Mouse (Mus musculus) heart, postnatal 36 days (tissue): Measurements from ENCODE around the gene Hoxd3. TPM values are rescaled to one million over a fixed set of nuclear protein-coding genes. Genes with fewer than 3 reads are reported as not detected.

Source experiments
- DNase-seq, 2 experiments: peaks; one replicate each; pipeline ENCODE4 v3.0.0; 2021 to 2022
- intact Hi-C: fragments of 180-260 bp; cut with DNase I; formaldehyde crosslinking; loops from one replicate; pipeline ENCODE4 v1.15.1; 2025
- total RNA-seq, 2 experiments: library from RNA; stranded (reverse); gene quantifications; 2 replicates each; pipeline ENCODE4 v1.2.3; 2021

The Hoxd3 gene
- total RNA-seq, 2 experiments from 2014 or later = not detected

DNA sequence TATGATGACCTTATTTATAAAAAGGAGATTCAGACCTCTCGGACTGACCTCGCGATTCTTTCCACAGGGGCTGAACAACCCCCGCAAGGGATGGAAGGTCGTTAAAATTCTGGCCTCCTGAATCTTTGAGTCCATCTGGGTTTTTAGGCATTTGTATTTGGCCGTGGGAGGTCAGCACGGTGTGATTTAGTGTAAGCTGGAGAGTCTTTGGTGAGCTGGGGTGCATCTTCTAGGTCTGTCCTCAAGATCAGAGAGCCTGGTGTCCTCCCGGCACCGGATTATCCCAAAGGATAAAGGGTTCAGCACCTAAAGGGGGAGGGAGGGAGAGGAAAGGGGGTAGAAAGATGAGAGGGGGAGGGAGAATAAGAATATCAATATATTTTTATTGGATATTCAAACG lies 8.4 kb upstream of the Hoxd3 start:
- DNase-seq = no peak
- intact Hi-C loops = loop anchor here (2.0 to 10.0 kb wide), 5 partner anchors 259 to 1081 kb away; no protein-coding TSS in a partner anchor

DNA sequence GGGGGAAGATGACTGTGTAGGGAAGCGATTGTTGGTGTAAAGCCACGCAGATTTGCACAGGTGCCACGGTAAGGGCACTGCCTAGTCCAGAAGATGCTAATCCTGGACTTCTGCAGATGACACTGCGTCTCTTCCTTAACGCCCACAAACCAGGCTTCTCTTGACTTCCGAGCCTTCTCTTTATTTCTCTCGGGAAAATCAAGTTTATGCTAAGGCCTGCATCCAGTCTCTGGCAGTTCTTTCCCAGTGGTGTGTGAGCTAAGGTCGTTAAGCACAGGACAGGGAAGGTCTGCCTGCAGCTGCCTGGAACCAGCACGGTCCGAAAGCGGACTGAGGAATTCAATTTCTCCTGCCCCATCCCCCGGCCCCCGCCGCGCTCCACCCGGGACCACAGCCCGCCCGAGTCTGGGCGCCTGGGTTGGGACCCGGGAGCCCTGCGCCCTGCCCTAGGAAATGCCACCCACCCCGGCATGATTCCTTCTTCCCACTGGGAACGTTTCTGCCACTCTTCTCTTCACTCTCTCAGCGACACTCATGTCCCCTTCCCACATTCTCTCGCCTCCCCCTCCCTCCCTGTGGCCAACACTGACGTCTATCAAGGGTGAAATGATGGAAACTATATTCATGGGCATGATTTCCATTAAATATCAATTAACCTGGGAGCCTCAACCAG lies 7.9 kb upstream of the Hoxd3 start:
- DNase-seq = no peak
- intact Hi-C loops = loop anchor here (2.0 to 10.0 kb wide), 5 partner anchors 258 to 1081 kb away; no protein-coding TSS in a partner anchor

GRCm38 (mm10) chr2:74704393-74704998 lies 7.2 kb upstream of the Hoxd3 start, which contains the start of gene Hoxd8:
TSS of gene Hoxd8 (plus strand) at chr2:74704615.
- DNase-seq = no peak
- intact Hi-C loops = loop anchor here (5.0 to 10.0 kb wide), 4 partner anchors 258 to 1080 kb away; no protein-coding TSS in a partner anchor

DNA sequence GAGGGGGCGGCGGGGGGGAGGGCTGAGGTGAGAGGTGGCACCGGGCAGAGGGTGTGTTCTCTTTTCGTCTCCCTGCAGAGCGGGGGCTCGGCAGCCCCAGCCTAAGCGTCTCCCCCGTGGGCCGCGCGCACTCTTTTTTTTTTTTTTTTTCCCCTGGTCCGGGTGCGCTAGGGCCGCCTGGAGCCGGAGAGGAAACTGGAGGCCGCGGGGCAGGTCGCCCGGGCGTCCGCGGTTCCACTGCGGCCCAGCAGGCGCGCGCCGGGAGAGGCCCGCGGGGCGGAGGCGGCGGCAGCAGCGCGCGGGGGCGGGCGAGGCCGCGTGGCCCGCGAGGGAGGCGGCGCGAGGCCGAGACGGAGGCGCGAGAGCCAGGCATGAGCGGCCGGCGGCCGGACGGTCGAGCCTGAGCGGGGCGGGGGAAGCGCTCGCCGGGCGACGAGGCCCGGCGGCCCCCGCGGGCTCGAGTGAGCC lies 6.7 kb upstream of the Hoxd3 start:
- DNase-seq = no peak
- intact Hi-C loops = loop anchor here (5.0 to 10.0 kb wide), 4 partner anchors 257 to 1080 kb away; no protein-coding TSS in a partner anchor

DNA sequence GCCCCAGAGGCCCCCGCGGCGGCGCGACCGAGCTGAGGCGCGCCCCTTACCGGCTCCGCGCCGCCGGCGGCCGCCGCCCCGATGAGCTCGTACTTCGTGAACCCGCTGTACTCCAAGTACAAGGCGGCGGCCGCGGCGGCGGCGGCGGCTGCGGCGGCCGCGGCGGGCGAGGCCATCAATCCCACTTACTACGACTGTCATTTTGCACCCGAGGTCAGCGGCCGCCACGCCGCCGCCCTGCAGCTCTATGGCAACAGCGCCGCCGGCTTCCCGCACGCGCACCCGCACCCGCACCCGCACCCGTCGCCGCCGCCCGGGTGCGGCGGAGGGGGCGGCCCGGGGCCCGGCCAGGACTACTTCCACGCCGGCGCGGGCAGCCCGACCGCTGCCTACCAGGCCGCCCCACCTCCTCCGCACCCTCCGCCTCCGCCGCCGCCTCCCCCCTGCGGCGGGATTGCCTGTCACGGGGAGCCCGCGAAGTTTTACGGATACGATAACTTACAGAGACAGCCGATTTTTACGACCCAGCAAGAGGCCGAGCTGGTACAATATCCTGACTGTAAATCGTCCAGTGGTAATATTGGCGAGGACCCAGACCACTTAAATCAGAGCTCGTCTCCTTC lies 6.1 kb upstream of the Hoxd3 start:
- intact Hi-C loops = loop anchor here (10.0 kb wide), 2 partner anchors 539 to 1079 kb away; no protein-coding TSS in a partner anchor
- DNase-seq = no peak

- DNase-seq = no peak
- intact Hi-C loops = loop anchor here (10.0 kb wide), 2 partner anchors 538 to 1078 kb away; no protein-coding TSS in a partner anchor
Observed at GRCm38 (mm10) chr2:74706393-74706960, 5.2 kb upstream of the Hoxd3 start.

DNA sequence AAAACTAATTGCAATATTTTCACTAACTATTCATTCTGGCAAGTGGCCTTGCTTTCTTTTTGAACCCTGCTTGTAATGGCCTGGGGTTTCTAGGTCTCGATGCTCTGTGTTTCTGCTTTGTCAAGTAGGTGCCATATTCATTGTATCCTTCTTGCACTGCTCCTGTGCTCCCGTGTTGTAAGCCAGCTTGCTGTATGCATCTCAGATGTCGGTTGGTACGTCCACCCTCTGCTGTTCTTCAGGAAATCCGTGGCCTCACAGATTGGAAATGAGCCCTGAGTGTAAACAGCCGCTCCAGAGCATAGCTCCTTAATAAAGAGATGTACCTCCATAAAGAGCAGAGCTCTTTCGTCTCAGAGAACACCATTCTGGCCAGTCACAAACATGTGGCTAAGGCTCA lies 4.1 kb upstream of the Hoxd3 start:
- intact Hi-C loops = loop anchor here (10.0 kb wide), 2 partner anchors 537 to 1077 kb away; no protein-coding TSS in a partner anchor

GRCm38 (mm10) chr2:74708676-74709075 lies 3.1 kb upstream of the Hoxd3 start:
- no peak for DNase-seq

More for the DNA sequence above, 4.1 kb upstream of the Hoxd3 start:
- DNase-seq = no peak

GRCm38 (mm10) chr2:74709465-74710419 lies 2.0 kb upstream of the Hoxd3 start:
- intact Hi-C loops = loop anchor here (10.0 kb wide), 2 partner anchors 535 to 1075 kb away; no protein-coding TSS in a partner anchor
- DNase-seq = no peak

More at GRCm38 (mm10) chr2:74708676-74709075, 3.1 kb upstream of the Hoxd3 start:
- intact Hi-C loops = loop anchor here (10.0 kb wide), 2 partner anchors 536 to 1076 kb away; no protein-coding TSS in a partner anchor

DNA sequence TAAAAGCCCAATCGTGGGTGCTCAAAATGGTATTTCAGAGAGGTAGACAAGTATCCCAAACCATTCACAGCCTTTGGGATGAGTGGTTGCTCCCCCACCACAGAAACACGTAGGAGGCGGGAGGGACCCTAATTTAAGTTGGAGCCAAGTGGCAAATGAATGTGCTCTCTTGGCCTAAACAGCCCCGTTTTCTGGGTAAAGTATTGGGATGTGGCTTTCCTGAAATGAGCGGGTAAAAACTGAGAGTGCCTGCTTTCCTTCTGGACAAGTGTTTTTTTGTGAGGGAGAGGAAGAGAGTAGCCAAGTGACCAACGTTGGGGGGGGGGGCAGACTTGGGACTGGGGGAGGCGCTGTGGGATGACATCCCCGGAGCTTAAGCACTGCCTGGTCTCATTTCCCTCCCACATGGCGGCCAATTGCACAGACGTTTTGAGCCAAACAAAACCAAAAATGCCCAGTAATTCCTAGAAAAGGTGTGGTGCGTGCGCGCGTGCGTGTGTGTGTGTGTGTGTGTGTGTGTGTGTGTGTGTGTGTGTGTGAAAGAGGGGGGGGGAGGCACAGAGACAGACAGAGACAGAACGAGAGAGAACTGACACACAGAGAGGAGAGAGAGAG lies 691 bp upstream of the Hoxd3 start:
- intact Hi-C loops = no loop called here
- no peak for DNase-seq

DNA sequence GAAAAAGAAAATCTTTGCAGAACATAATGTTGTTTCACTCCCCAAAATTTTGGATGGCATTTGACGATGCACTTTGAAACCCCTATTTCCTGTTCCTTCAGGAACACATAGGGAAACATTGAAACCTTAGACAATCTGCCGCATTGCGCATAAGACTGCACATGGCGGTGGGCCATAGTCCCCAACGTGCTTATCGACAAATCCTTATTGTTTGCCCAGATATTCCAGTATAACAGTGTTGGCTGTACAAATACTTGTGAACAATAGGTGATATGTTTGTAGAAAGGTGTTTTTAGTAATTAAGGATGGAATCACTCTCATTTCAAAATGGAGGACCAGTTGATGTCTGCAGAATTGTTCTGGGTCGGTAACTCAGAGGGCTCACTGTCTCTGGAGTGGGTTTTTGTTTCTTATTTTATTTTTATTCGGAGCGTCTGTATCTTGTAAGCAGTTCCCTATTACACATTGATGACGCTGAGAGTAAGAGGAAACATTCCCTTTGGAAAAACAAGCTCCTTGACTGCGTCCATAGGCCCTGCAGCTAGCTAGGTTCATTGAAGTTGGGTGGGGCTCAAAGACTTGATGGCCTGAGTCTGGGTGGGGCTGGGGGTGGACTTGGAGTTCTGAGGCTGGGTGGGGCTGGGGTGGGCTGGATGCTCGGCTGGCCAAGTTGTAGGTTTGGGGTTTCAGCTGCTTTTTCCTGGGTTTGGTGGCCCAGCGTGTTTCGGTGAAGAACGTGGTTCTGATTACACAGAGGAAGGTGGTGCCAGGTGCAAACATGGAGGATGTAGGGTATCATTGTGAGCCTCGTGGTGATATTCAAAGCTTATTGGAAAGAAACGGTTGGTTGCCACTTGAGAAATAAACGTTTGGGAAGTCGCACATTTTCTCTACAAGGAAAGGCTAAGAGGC lies 1.8 kb downstream of the Hoxd3 start:
- intact Hi-C loops = no loop called here
- DNase-seq = no peak

DNA sequence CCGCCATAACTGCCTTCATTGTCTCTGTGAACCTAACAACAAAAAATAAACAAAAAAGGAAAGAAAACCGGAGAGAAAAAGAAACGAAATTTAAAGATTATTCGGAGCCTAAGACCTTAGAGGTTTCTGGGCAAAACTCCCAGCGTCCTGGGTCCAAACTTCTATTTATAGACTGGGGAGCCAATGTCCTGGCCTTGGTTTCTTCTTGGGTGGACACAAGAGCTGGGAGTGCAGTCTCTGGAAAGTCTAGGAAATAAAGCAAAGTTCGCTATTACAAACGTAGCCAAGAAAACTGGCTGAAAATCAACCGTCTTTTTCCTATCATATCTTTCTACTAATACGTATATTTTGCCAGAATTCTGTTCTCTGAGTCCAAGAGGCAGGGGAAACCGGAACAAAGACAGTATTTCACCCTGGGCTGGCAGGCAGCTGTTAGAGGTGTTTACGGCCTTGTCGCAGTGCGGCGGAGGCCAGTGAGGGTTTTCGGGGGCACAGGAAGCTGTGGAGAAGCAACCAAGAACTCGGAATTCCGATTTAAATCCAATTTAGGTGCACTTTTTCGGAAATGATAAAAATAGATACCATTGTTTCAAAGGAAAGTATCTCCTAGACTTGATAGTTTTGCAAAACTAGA lies 2.5 kb downstream of the Hoxd3 start:
- DNase-seq = no peak
- intact Hi-C loops = no loop called here

DNA sequence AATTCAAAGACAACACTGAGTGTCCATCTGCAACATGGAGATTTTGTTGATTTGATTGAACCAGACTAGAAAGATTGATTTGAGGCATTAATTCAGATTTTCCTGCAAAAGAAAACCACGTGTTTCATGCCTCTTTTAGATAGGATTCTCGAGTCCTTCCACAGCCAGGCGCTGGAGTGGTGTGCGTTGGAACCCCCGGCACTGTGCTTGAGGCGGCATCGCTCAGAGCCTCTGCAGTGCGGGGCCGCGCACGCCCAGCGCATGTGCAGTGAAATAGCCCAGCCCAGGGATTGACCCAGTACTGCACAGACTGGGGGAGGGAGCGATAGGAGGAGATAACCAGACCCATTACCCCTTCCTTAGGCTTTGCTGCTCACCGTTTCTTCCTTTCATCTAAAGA lies 3.2 kb downstream of the Hoxd3 start:
- intact Hi-C loops = loop anchor here (1.0 to 5.0 kb wide), 5 partner anchors 107 to 877 kb away; no protein-coding TSS in a partner anchor
- DNase-seq = no peak

DNA sequence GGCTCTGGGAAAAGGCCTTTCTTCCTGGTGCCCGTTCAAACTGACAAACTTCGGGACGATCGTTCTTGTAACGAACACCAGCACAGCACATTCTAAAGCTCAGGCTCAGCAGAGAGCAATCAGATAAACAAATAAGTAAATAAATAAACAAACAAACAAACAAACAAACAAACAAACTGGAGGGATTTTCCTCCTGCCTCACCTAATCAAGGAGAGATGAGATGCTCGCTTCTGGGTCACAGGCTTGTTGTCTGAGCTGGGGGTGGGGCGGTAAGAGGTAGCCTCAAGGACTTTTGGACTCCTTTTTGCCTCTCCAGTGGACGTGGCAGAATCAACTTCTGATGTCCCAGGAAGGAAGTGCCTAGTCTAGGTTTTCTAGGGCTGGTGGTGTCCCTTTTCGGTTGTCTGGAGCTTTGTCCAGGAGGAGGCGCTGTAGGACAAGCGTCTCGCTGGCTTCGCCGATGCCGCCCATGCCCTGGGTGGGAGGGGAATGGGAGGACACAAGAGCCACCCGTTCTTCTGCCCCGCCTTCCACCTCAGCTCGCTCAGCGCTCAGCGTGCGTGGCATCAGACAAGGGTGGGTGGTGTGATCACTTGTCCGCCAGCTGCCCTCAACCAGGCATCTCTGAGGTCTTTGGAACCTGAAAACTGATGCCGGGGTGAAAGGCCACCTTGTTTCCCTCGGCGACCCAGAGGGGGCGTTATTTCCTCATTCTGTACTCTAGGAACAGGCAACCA lies 3.9 kb downstream of the Hoxd3 start:
- peak; percentile 83 to 89 for DNase-seq
- intact Hi-C loops = loop anchor here (1.0 to 5.0 kb wide), 5 partner anchors 107 to 877 kb away; no protein-coding TSS in a partner anchor

- DNase-seq = no peak
- intact Hi-C loops = no loop called here
Observed at GRCm38 (mm10) chr2:74720384-74720783, 8.7 kb downstream of the Hoxd3 start.

DNA sequence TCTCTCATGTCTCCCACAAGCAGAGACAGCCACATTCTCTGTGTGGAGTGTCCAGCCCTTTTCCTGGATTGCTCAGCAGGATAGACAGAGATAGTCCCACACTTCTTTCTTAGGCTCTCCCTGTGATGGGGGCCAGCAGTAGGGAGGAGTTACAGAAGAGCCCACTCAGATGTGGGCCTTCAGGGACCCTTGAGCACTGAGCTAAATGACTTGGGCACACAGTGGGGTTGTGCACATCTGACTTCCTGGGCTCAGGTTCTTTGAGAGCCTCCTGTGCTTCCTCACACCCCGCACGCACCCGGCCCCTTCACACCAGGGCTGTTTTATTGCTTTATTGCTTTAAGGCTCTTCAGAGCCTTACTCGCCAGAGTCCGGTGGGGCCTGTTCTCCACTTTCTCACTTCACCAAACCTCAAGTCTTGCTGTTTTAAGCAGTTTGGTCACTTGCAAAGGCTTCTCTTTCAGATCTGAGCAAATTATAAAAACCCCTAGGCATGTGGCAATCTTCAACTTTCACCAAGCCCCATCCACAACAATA lies 9.3 kb downstream of the Hoxd3 start:
- intact Hi-C loops = no loop called here
- no peak for DNase-seq
